Mouse (Mus musculus): ENCODE measurements around the gene Nid2. TPM values are rescaled to one million over a fixed set of nuclear protein-coding genes. Genes with fewer than 3 reads are reported as not detected.

The Nid2 gene
- polyA plus RNA-seq, 1 experiment from 2014 or later, result 32.2 TPM

DNA sequence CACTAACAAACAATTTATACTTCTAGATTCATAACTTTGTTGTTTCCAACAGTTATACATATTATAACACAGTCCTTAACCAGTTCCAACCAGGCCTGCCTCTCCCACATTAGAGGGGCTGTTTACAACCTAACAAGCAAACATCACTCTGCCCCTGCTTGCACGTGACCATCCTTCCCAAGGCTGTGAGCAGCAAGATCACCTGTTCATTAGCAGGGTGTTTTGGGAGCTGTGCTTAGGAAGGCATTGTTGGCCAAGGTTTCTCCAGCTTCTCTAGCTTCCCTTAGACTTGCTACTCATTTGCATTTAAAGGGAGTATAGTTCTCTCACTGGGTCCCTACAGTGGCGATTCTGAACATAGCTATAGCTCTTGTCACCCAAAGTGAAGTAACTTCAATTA is 107.2 kb downstream of the Nid2 start:
- Histone ChIP-seq H3K9me3 (ENCODE audit: control insufficient read depth, low read length) (no peaks in the 10 kb centered on the region), H3K27ac (ENCODE audit: low read depth, low read length) (no peak overlapping the region), H3K4me2 (no peak overlapping the region), H3K4me1 (ENCODE audit: control insufficient read depth, insufficient read depth, low read length) (no peaks in the 10 kb centered on the region), H3K27me3 (ENCODE audit: control insufficient read depth, insufficient read depth, low read length) (no peaks in the 10 kb centered on the region), H3K4me3 (ENCODE audit: low read depth, low read length) (no peak overlapping the region), H3K9ac (ENCODE audit: low read length) (no peak overlapping the region), H3K36me3 (ENCODE audit: control insufficient read depth, insufficient read depth, low read length) (no peaks in the 10 kb centered on the region)
- ATAC-seq (ENCODE audit: low FRiP score) (no peak), DNase-seq (ENCODE audit: low spot score, missing footprints) (no peak)
- WGBS, result 82% methylated on average over 2 of the region's 2 CpGs

DNA sequence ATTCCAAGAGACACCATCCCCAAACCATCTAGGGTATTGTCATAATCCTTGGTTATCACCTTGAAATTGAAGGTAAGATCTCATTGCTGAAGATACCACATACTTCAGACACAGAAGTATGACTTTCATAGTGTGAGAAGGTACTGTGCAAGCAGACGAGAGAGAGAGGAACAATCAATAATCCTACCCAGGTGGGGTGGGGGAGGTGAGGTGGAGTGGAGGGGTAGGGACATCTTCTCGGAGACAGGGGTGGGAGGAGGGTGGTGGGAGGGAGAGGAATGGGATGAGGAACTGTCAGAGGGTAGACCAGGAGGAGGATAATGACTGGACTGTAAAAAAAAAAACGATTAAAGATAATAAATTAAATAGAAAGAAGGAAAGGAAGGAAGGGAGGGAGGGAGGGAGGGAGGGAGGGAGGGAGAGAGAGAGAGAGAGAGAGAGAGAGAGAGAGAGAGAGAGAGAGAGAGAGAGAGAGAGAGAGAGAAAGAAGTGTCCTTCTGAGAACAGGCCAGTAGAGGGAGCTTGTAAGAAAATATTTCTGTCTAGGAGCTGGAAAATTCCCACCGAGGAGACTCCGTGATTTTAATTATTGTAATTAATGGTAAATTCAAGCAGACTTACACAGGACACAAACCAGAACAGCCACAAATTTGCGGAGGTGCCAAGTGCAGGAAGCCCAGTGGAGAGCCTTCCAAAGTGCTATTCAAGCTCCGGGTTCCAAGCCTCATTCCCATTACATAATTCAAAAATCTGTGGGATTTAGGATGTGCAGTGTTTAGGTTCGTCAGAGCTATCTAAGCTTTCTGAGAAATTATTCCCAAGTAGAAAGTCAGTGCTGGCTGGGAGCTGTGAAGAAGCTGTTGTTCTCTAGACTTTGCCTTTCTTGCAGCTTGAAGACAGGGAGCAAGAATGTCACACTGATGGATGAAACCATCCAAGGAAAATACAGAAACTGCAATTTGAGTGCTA is 108.0 kb downstream of the Nid2 start:
- H3K4me3 ChIP-seq (ENCODE audit: low read depth, low read length), result no peak overlapping the region
- no peaks in the 10 kb centered on the region for H3K27me3 ChIP-seq (ENCODE audit: control insufficient read depth, insufficient read depth, low read length)
- H3K27ac ChIP-seq (ENCODE audit: low read depth, low read length), result no peak overlapping the region
- no peak overlapping the region for H3K9ac ChIP-seq (ENCODE audit: low read length)
- DNase-seq (ENCODE audit: low spot score, missing footprints) (no peak), ATAC-seq (ENCODE audit: low FRiP score) (no peak)
- H3K4me1 ChIP-seq (ENCODE audit: control insufficient read depth, insufficient read depth, low read length), result no peaks in the 10 kb centered on the region
- 63% methylated on average over 8 of the region's 8 CpGs for WGBS
- H3K4me2 ChIP-seq, result no peak overlapping the region
- H3K36me3 ChIP-seq (ENCODE audit: control insufficient read depth, insufficient read depth, low read length), result no peaks in the 10 kb centered on the region
- H3K9me3 ChIP-seq (ENCODE audit: control insufficient read depth, low read length), result no peaks in the 10 kb centered on the region

- no peak for ATAC-seq (ENCODE audit: low FRiP score)
- H3K4me2 ChIP-seq, result no peak overlapping the region
- H3K4me3 ChIP-seq (ENCODE audit: low read depth, low read length), result no peak overlapping the region
- no peaks in the 10 kb centered on the region for H3K9me3 ChIP-seq (ENCODE audit: control insufficient read depth, low read length)
- H3K36me3 ChIP-seq (ENCODE audit: control insufficient read depth, insufficient read depth, low read length), result no peaks in the 10 kb centered on the region
- 89% methylated on average over 4 of the region's 4 CpGs for WGBS
- H3K9ac ChIP-seq (ENCODE audit: low read length), result no peak overlapping the region
- H3K4me1 ChIP-seq (ENCODE audit: control insufficient read depth, insufficient read depth, low read length), result no peaks in the 10 kb centered on the region
- no peak for DNase-seq (ENCODE audit: low spot score, missing footprints)
- no peak overlapping the region for H3K27ac ChIP-seq (ENCODE audit: low read depth, low read length)
- no peaks in the 10 kb centered on the region for H3K27me3 ChIP-seq (ENCODE audit: control insufficient read depth, insufficient read depth, low read length)
Measured at GRCm38 (mm10) chr14:19860281-19860680, 109.2 kb downstream of the Nid2 start.

Other genes starting within 250 kb of the Nid2 start
- 0.15 TPM in 1 of 2 replicates, not detected in the other for gene Gm2244, start 201.3 kb upstream of the Nid2 start, polyA plus RNA-seq (2014; fragmentation: Nextera tagmentation; extraction: Ambion mirVana)
- gene Gm2237, start 166.1 kb upstream of the Nid2 start, polyA plus RNA-seq (2014; fragmentation: Nextera tagmentation; extraction: Ambion mirVana), result 3.4 and 4.5 TPM in 2 replicates
- gene Gm5458, start 148.7 kb upstream of the Nid2 start, polyA plus RNA-seq (2014; fragmentation: Nextera tagmentation; extraction: Ambion mirVana), result not detected in 2 replicates
- 277 and 280 TPM in 2 replicates for gene Rtraf, start 72.6 kb downstream of the Nid2 start, polyA plus RNA-seq (2014; fragmentation: Nextera tagmentation; extraction: Ambion mirVana)
- gene Gng2, start 226.4 kb downstream of the Nid2 start, polyA plus RNA-seq (2014; fragmentation: Nextera tagmentation; extraction: Ambion mirVana), result 134 and 152 TPM in 2 replicates

Measured in midbrain, embryonic 11.5 days (tissue).